Mouse (Mus musculus): ENCODE measurements around the gene Rgl2. TPM values are rescaled to one million over a fixed set of nuclear protein-coding genes. Genes with fewer than 3 reads are reported as not detected.

Rgl2 gene
- total RNA-seq, 1 experiment: 65.8 TPM

- H3K9ac ChIP-seq (ENCODE audit: insufficient read depth, low read depth, low read length, poor library complexity, severe bottlenecking): peak overlapping the region; percentile 39; the same call in 1 of the 2 replicates
- H3K36me3 ChIP-seq (ENCODE audit: control insufficient read depth, insufficient read depth, low read length, poor library complexity, severe bottlenecking): peaks cover 40% of the 10 kb centered on the region
- H3K9me3 ChIP-seq (ENCODE audit: control insufficient read depth, insufficient read depth, low read depth, low read length): no peaks in the 10 kb centered on the region
- no peak overlapping the region for H3K27ac ChIP-seq (ENCODE audit: insufficient read depth, low read depth, low read length, poor library complexity, severe bottlenecking)
- no peak for TF ChIP-seq CHD2 (IDR thresholded peaks at IDR 0.05; ENCODE audit: low read depth, low read length)
- no peak for TF ChIP-seq MAFK (IDR thresholded peaks at IDR 0.05; ENCODE audit: insufficient read depth, low read depth, low read length)
- TF ChIP-seq HCFC1 (IDR thresholded peaks at IDR 0.05; ENCODE audit: borderline replicate concordance, insufficient read depth, low read length): no peak
- peak overlapping the region; percentile 3 to 39 for H3K4me3 ChIP-seq (ENCODE audit: insufficient read depth in 1 of 2, low read depth in 1 of 2, low read length in 2 of 2, poor library complexity in 1 of 2, severe bottlenecking in 1 of 2)
- peaks cover 0 to 8% of the 10 kb centered on the region in 2 experiments; a peak in 2 of 4 replicates for H3K4me1 ChIP-seq (ENCODE audit: control insufficient read depth in 2 of 2, insufficient read depth in 2 of 2, low read length in 2 of 2, poor library complexity in 1 of 2)
- in situ Hi-C loops (cut with MboI; ENCODE audit: low sequenced_read_pairs in 2 of 2, unreplicated experiment in 2 of 2): no loop called here
- no peak for DNase-seq (ENCODE audit: low read depth, low spot score)
Measured at GRCm38 (mm10) chr17:33911052-33911812, 18.1 kb upstream of the Rgl2 start.

- H3K9ac ChIP-seq (ENCODE audit: insufficient read depth, low read depth, low read length, poor library complexity, severe bottlenecking): peak overlapping the region; percentile 29; the same call in 1 of the 2 replicates
- peaks cover 41% of the 10 kb centered on the region for H3K36me3 ChIP-seq (ENCODE audit: control insufficient read depth, insufficient read depth, low read length, poor library complexity, severe bottlenecking)
- no peak overlapping the region for H3K27ac ChIP-seq (ENCODE audit: insufficient read depth, low read depth, low read length, poor library complexity, severe bottlenecking)
- no peak for DNase-seq (ENCODE audit: low read depth, low spot score)
- in situ Hi-C loops (cut with MboI; ENCODE audit: low sequenced_read_pairs in 2 of 2, unreplicated experiment in 2 of 2): no loop called here
- peak overlapping the region; percentile 3 to 39 for H3K4me3 ChIP-seq (ENCODE audit: insufficient read depth in 1 of 2, low read depth in 1 of 2, low read length in 2 of 2, poor library complexity in 1 of 2, severe bottlenecking in 1 of 2)
- H3K4me1 ChIP-seq (ENCODE audit: control insufficient read depth in 2 of 2, insufficient read depth in 2 of 2, low read length in 2 of 2, poor library complexity in 1 of 2): peaks cover 3 to 5% of the 10 kb centered on the region in 2 experiments; a peak in 1 of 4 replicates
- H3K9me3 ChIP-seq (ENCODE audit: control insufficient read depth, insufficient read depth, low read depth, low read length): no peaks in the 10 kb centered on the region
- TF ChIP-seq ZC3H11A (IDR thresholded peaks at IDR 0.05; ENCODE audit: borderline replicate concordance, low read depth, low read length) (no peak), CHD2 (IDR thresholded peaks at IDR 0.05; ENCODE audit: low read depth, low read length) (no peak), ZNF384 (IDR thresholded peaks at IDR 0.05; ENCODE audit: low read depth, low read length) (no peak), HCFC1 (IDR thresholded peaks at IDR 0.05; ENCODE audit: borderline replicate concordance, insufficient read depth, low read length) (no peak), MAFK (IDR thresholded peaks at IDR 0.05; ENCODE audit: insufficient read depth, low read depth, low read length) (no peak)
Measured at GRCm38 (mm10) chr17:33911813-33912414, 17.4 kb upstream of the Rgl2 start.

GRCm38 (mm10) chr17:33913264-33913663 lies 16.1 kb upstream of the Rgl2 start:
- Histone ChIP-seq H3K4me1 (ENCODE audit: control insufficient read depth in 2 of 2, insufficient read depth in 2 of 2, low read length in 2 of 2, poor library complexity in 1 of 2) (peaks cover 5 to 16% of the 10 kb centered on the region in 2 experiments; a peak in 1 of 4 replicates), H3K9me3 (ENCODE audit: control insufficient read depth, insufficient read depth, low read depth, low read length) (no peaks in the 10 kb centered on the region), H3K36me3 (ENCODE audit: control insufficient read depth, insufficient read depth, low read length, poor library complexity, severe bottlenecking) (peaks cover 47% of the 10 kb centered on the region), H3K9ac (ENCODE audit: insufficient read depth, low read depth, low read length, poor library complexity, severe bottlenecking) (no peak overlapping the region), H3K27ac (ENCODE audit: insufficient read depth, low read depth, low read length, poor library complexity, severe bottlenecking) (no peak overlapping the region), H3K4me3 (ENCODE audit: insufficient read depth in 1 of 2, low read depth in 1 of 2, low read length in 2 of 2, poor library complexity in 1 of 2, severe bottlenecking in 1 of 2) (no peak overlapping the region)
- TF ChIP-seq ZC3H11A (IDR thresholded peaks at IDR 0.05; ENCODE audit: borderline replicate concordance, low read depth, low read length) (no peak), ZNF384 (IDR thresholded peaks at IDR 0.05; ENCODE audit: low read depth, low read length) (no peak), HCFC1 (IDR thresholded peaks at IDR 0.05; ENCODE audit: borderline replicate concordance, insufficient read depth, low read length) (no peak), CHD2 (IDR thresholded peaks at IDR 0.05; ENCODE audit: low read depth, low read length) (no peak), MAFK (IDR thresholded peaks at IDR 0.05; ENCODE audit: insufficient read depth, low read depth, low read length) (no peak)
- in situ Hi-C loops (cut with MboI; ENCODE audit: low sequenced_read_pairs in 2 of 2, unreplicated experiment in 2 of 2): no loop called here
- DNase-seq (ENCODE audit: low read depth, low spot score): no peak

GRCm38 (mm10) chr17:33913905-33914304 lies 15.4 kb upstream of the Rgl2 start:
- no peak overlapping the region for H3K4me3 ChIP-seq (ENCODE audit: insufficient read depth in 1 of 2, low read depth in 1 of 2, low read length in 2 of 2, poor library complexity in 1 of 2, severe bottlenecking in 1 of 2)
- H3K9me3 ChIP-seq (ENCODE audit: control insufficient read depth, insufficient read depth, low read depth, low read length): no peaks in the 10 kb centered on the region
- no peak overlapping the region for H3K9ac ChIP-seq (ENCODE audit: insufficient read depth, low read depth, low read length, poor library complexity, severe bottlenecking)
- peaks cover 5 to 22% of the 10 kb centered on the region in 2 experiments; a peak in 2 of 4 replicates for H3K4me1 ChIP-seq (ENCODE audit: control insufficient read depth in 2 of 2, insufficient read depth in 2 of 2, low read length in 2 of 2, poor library complexity in 1 of 2)
- no peak overlapping the region for H3K27ac ChIP-seq (ENCODE audit: insufficient read depth, low read depth, low read length, poor library complexity, severe bottlenecking)
- H3K36me3 ChIP-seq (ENCODE audit: control insufficient read depth, insufficient read depth, low read length, poor library complexity, severe bottlenecking): peaks cover 47% of the 10 kb centered on the region
- in situ Hi-C loops (cut with MboI; ENCODE audit: low sequenced_read_pairs in 2 of 2, unreplicated experiment in 2 of 2): no loop called here
- DNase-seq (ENCODE audit: low read depth, low spot score): no peak
- no peak for TF ChIP-seq MAFK (IDR thresholded peaks at IDR 0.05; ENCODE audit: insufficient read depth, low read depth, low read length)
